Mouse (Mus musculus): ENCODE measurements at regions not wholly inside any gene's neighbourhood (a gene's known extent, or its start where the extent isn't known, plus 50 kb on each side); places are given as distances from the start of the nearest gene placed in this dataset.
A peak's percentile ranks its signal among the peaks of the same experiment; 100 is the strongest.

GRCm38 (mm10) chr15:22151894-22152494 lies 396.8 kb upstream of the Cdh18 start:
- Histone ChIP-seq H3K4me1 (ENCODE audit: control insufficient read depth, insufficient read depth, low read length) (no peaks in the 10 kb centered on the region), H3K9me3 (ENCODE audit: control insufficient read depth, low read length) (no peaks in the 10 kb centered on the region), H3K27me3 (ENCODE audit: control insufficient read depth, insufficient read depth, low read length) (no peaks in the 10 kb centered on the region), H3K4me2 (no peak overlapping the region), H3K9ac (ENCODE audit: low read length) (no peak overlapping the region), H3K4me3 (ENCODE audit: low read depth, low read length) (no peak overlapping the region), H3K27ac (ENCODE audit: low read depth, low read length) (no peak overlapping the region), H3K36me3 (ENCODE audit: control insufficient read depth, insufficient read depth, low read length) (no peaks in the 10 kb centered on the region)
- 78% methylated on average over 4 of the region's 4 CpGs for WGBS
- ATAC-seq (ENCODE audit: low FRiP score): no peak
- no peak for DNase-seq (ENCODE audit: low spot score, missing footprints)

GRCm38 (mm10) chr15:22152678-22153077 lies 396.1 kb upstream of the Cdh18 start:
- Histone ChIP-seq H3K4me2 (no peak overlapping the region), H3K9ac (ENCODE audit: low read length) (no peak overlapping the region), H3K36me3 (ENCODE audit: control insufficient read depth, insufficient read depth, low read length) (no peaks in the 10 kb centered on the region), H3K27ac (ENCODE audit: low read depth, low read length) (no peak overlapping the region), H3K9me3 (ENCODE audit: control insufficient read depth, low read length) (no peaks in the 10 kb centered on the region), H3K4me3 (ENCODE audit: low read depth, low read length) (no peak overlapping the region), H3K27me3 (ENCODE audit: control insufficient read depth, insufficient read depth, low read length) (no peaks in the 10 kb centered on the region), H3K4me1 (ENCODE audit: control insufficient read depth, insufficient read depth, low read length) (no peaks in the 10 kb centered on the region)
- DNase-seq (ENCODE audit: low spot score, missing footprints): no peak
- WGBS: 71% methylated on average over 1 of the region's 1 CpGs
- 0 out of 2 replicates have a peak, but pooled peaks have one; percentile 50 for ATAC-seq (ENCODE audit: low FRiP score)

- ATAC-seq (ENCODE audit: low FRiP score) (no peak), DNase-seq (ENCODE audit: low spot score, missing footprints) (no peak)
- H3K4me3 ChIP-seq (ENCODE audit: low read depth, low read length): no peak overlapping the region
- H3K9ac ChIP-seq (ENCODE audit: low read length): no peak overlapping the region
- WGBS: 89% methylated on average over 5 of the region's 5 CpGs
- no peaks in the 10 kb centered on the region for H3K36me3 ChIP-seq (ENCODE audit: control insufficient read depth, insufficient read depth, low read length)
- no peak overlapping the region for H3K4me2 ChIP-seq
- no peaks in the 10 kb centered on the region for H3K27me3 ChIP-seq (ENCODE audit: control insufficient read depth, insufficient read depth, low read length)
- no peak overlapping the region for H3K27ac ChIP-seq (ENCODE audit: low read depth, low read length)
- no peaks in the 10 kb centered on the region for H3K4me1 ChIP-seq (ENCODE audit: control insufficient read depth, insufficient read depth, low read length)
- H3K9me3 ChIP-seq (ENCODE audit: control insufficient read depth, low read length): no peaks in the 10 kb centered on the region
These were observed 378.5 kb upstream of the Cdh18 start for GRCm38 (mm10) chr15:22170302-22170701.

GRCm38 (mm10) chr15:22208991-22209390 lies 339.8 kb upstream of the Cdh18 start:
- H3K4me2 ChIP-seq: no peak overlapping the region
- 88% methylated on average over 1 of the region's 1 CpGs for WGBS
- H3K9me3 ChIP-seq (ENCODE audit: control insufficient read depth, low read length): no peaks in the 10 kb centered on the region
- H3K27ac ChIP-seq (ENCODE audit: low read depth, low read length): no peak overlapping the region
- DNase-seq (ENCODE audit: low spot score, missing footprints) (peak; percentile 82), ATAC-seq (ENCODE audit: low FRiP score) (peak; percentile 52; the same call in 1 of the 2 replicates)
- no peaks in the 10 kb centered on the region for H3K4me1 ChIP-seq (ENCODE audit: control insufficient read depth, insufficient read depth, low read length)
- no peak overlapping the region for H3K9ac ChIP-seq (ENCODE audit: low read length)
- no peak overlapping the region for H3K4me3 ChIP-seq (ENCODE audit: low read depth, low read length)
- no peaks in the 10 kb centered on the region for H3K27me3 ChIP-seq (ENCODE audit: control insufficient read depth, insufficient read depth, low read length)
- H3K36me3 ChIP-seq (ENCODE audit: control insufficient read depth, insufficient read depth, low read length): no peaks in the 10 kb centered on the region

GRCm38 (mm10) chr15:22232629-22233028 lies 316.2 kb upstream of the Cdh18 start:
- H3K9me3 ChIP-seq (ENCODE audit: control insufficient read depth, low read length): no peaks in the 10 kb centered on the region
- no peak for ATAC-seq (ENCODE audit: low FRiP score)
- 80% methylated on average over 4 of the region's 4 CpGs for WGBS

GRCm38 (mm10) chr15:22280919-22281318 lies 267.9 kb upstream of the Cdh18 start:
- Histone ChIP-seq H3K4me2 (no peak overlapping the region), H3K36me3 (ENCODE audit: control insufficient read depth, insufficient read depth, low read length) (no peaks in the 10 kb centered on the region), H3K4me3 (ENCODE audit: low read depth, low read length) (no peak overlapping the region), H3K27me3 (ENCODE audit: control insufficient read depth, insufficient read depth, low read length) (no peaks in the 10 kb centered on the region), H3K9ac (ENCODE audit: low read length) (no peak overlapping the region), H3K9me3 (ENCODE audit: control insufficient read depth, low read length) (no peaks in the 10 kb centered on the region), H3K27ac (ENCODE audit: low read depth, low read length) (no peak overlapping the region), H3K4me1 (ENCODE audit: control insufficient read depth, insufficient read depth, low read length) (no peaks in the 10 kb centered on the region)
- DNase-seq (ENCODE audit: low spot score, missing footprints) (no peak), ATAC-seq (ENCODE audit: low FRiP score) (no peak)
- 90% methylated on average over 1 of the region's 1 CpGs for WGBS

More at GRCm38 (mm10) chr15:22232629-22233028, 316.2 kb upstream of the Cdh18 start:
- Histone ChIP-seq H3K36me3 (ENCODE audit: control insufficient read depth, insufficient read depth, low read length) (no peaks in the 10 kb centered on the region), H3K4me1 (ENCODE audit: control insufficient read depth, insufficient read depth, low read length) (no peaks in the 10 kb centered on the region), H3K9ac (ENCODE audit: low read length) (no peak overlapping the region), H3K4me2 (no peak overlapping the region), H3K4me3 (ENCODE audit: low read depth, low read length) (no peak overlapping the region), H3K27me3 (ENCODE audit: control insufficient read depth, insufficient read depth, low read length) (no peaks in the 10 kb centered on the region), H3K27ac (ENCODE audit: low read depth, low read length) (no peak overlapping the region)
- no peak for DNase-seq (ENCODE audit: low spot score, missing footprints)

- ATAC-seq (ENCODE audit: low FRiP score): no peak
- WGBS: 80% methylated on average over 5 of the region's 5 CpGs
These were observed 237.8 kb upstream of the Cdh18 start for GRCm38 (mm10) chr15:22311016-22311415.

GRCm38 (mm10) chr15:22318992-22319391 lies 229.8 kb upstream of the Cdh18 start:
- Histone ChIP-seq H3K4me2 (no peak overlapping the region), H3K4me1 (ENCODE audit: control insufficient read depth, insufficient read depth, low read length) (no peaks in the 10 kb centered on the region), H3K36me3 (ENCODE audit: control insufficient read depth, insufficient read depth, low read length) (no peaks in the 10 kb centered on the region), H3K27ac (ENCODE audit: low read depth, low read length) (no peak overlapping the region), H3K9ac (ENCODE audit: low read length) (no peak overlapping the region), H3K27me3 (ENCODE audit: control insufficient read depth, insufficient read depth, low read length) (no peaks in the 10 kb centered on the region), H3K4me3 (ENCODE audit: low read depth, low read length) (no peak overlapping the region), H3K9me3 (ENCODE audit: control insufficient read depth, low read length) (no peaks in the 10 kb centered on the region)
- DNase-seq (ENCODE audit: low spot score, missing footprints) (no peak), ATAC-seq (ENCODE audit: low FRiP score) (no peak)
- WGBS: 90% methylated on average over 7 of the region's 7 CpGs

More at GRCm38 (mm10) chr15:22311016-22311415, 237.8 kb upstream of the Cdh18 start:
- H3K27ac ChIP-seq (ENCODE audit: low read depth, low read length): no peak overlapping the region
- no peak for DNase-seq (ENCODE audit: low spot score, missing footprints)
- no peaks in the 10 kb centered on the region for H3K4me1 ChIP-seq (ENCODE audit: control insufficient read depth, insufficient read depth, low read length)
- H3K9ac ChIP-seq (ENCODE audit: low read length): no peak overlapping the region
- no peaks in the 10 kb centered on the region for H3K9me3 ChIP-seq (ENCODE audit: control insufficient read depth, low read length)
- no peaks in the 10 kb centered on the region for H3K27me3 ChIP-seq (ENCODE audit: control insufficient read depth, insufficient read depth, low read length)
- no peak overlapping the region for H3K4me2 ChIP-seq
- H3K36me3 ChIP-seq (ENCODE audit: control insufficient read depth, insufficient read depth, low read length): no peaks in the 10 kb centered on the region
- no peak overlapping the region for H3K4me3 ChIP-seq (ENCODE audit: low read depth, low read length)

GRCm38 (mm10) chr15:22338941-22339340 lies 209.9 kb upstream of the Cdh18 start:
- Histone ChIP-seq H3K36me3 (ENCODE audit: control insufficient read depth, insufficient read depth, low read length) (no peaks in the 10 kb centered on the region), H3K27me3 (ENCODE audit: control insufficient read depth, insufficient read depth, low read length) (no peaks in the 10 kb centered on the region), H3K4me2 (no peak overlapping the region), H3K27ac (ENCODE audit: low read depth, low read length) (no peak overlapping the region), H3K9me3 (ENCODE audit: control insufficient read depth, low read length) (no peaks in the 10 kb centered on the region), H3K4me3 (ENCODE audit: low read depth, low read length) (no peak overlapping the region), H3K4me1 (ENCODE audit: control insufficient read depth, insufficient read depth, low read length) (no peaks in the 10 kb centered on the region), H3K9ac (ENCODE audit: low read length) (no peak overlapping the region)
- ATAC-seq (ENCODE audit: low FRiP score) (no peak), DNase-seq (ENCODE audit: low spot score, missing footprints) (no peak)
- 68% methylated on average over 3 of the region's 3 CpGs for WGBS
